Mouse (Mus musculus) thymus, adult 2 months (tissue): ENCODE results near the gene Gm7534. TPM values are rescaled to one million over a fixed set of nuclear protein-coding genes. Genes with fewer than 3 reads are reported as not detected.
"Not testable (repeated sequence)": the region's sequence is repeated elsewhere in the genome, so short reads cannot be mapped to it uniquely, and the experiment has no call there.

ENCODE experiments used
- DNase-seq: peaks from one replicate; pipeline ENCODE4 v3.0.0; 2021
- H3K27ac ChIP-seq: fragments of 200-500 bp; 2 replicates; pipeline ENCODE4 v1.5.1; 2012; ENCODE audit warnings: low read length, control low read depth; ENCODE audit not compliant: control insufficient read depth, insufficient read depth
- H3K27me3 ChIP-seq: fragments of 200-500 bp; 2 replicates; pipeline ENCODE4 v1.6.1; 2012; ENCODE audit warnings: mild to moderate bottlenecking, low read length, moderate library complexity, mixed read lengths; ENCODE audit not compliant: control insufficient read depth, insufficient read depth
- H3K36me3 ChIP-seq: fragments of 200-500 bp; 2 replicates; pipeline ENCODE4 v1.6.1; 2012; ENCODE audit warnings: mild to moderate bottlenecking, low read length, moderate library complexity; ENCODE audit not compliant: control insufficient read depth, insufficient read depth
- H3K4me1 ChIP-seq: fragments of 200-500 bp; replicated peaks from 2 replicates; pipeline ENCODE4 v1.6.1; 2012; ENCODE audit warnings: low read length; ENCODE audit not compliant: control insufficient read depth, insufficient read depth
- H3K4me3 ChIP-seq: fragments of 200-500 bp; 2 replicates; pipeline ENCODE4 v1.5.1; 2012; ENCODE audit warnings: mild to moderate bottlenecking, low read length, control low read depth, moderate library complexity; ENCODE audit not compliant: control insufficient read depth, insufficient read depth
- CTCF ChIP-seq: fragments of 200-500 bp; IDR thresholded peaks from 2 replicates; pipeline ENCODE4 v1.5.1; 2012; ENCODE audit warnings: mild to moderate bottlenecking, control low read depth, low read length, moderate library complexity, borderline replicate concordance; ENCODE audit not compliant: control insufficient read depth, poor library complexity, insufficient read depth; ENCODE audit errors: extremely low read depth
- POLR2A ChIP-seq: fragments of 200-500 bp; IDR thresholded peaks from 2 replicates; pipeline ENCODE4 v1.6.1; 2012; ENCODE audit warnings: mild to moderate bottlenecking, low read length, control low read depth, moderate library complexity; ENCODE audit not compliant: control insufficient read depth, poor library complexity, insufficient read depth; ENCODE audit errors: extremely low read depth
- WGBS: fragments of 180-500 bp; shearing (Covaris S2); methylation state at CpG from one replicate; pipeline ENCODE4 v1.1.7; 2018; 5-methylcytosine and 5-hydroxymethylcytosine counted together
- polyA plus RNA-seq: library from polyadenylated mRNA; depleted of rRNA; stranded (reverse); fragments of >200 nt; gene quantifications from 2 replicates; pipeline ENCODE4 v1.2.3, GENCODE M21; 2012; rRNA removed

Gm7534 gene
- polyA plus RNA-seq, 1 experiment, result 0.36 TPM

DNA sequence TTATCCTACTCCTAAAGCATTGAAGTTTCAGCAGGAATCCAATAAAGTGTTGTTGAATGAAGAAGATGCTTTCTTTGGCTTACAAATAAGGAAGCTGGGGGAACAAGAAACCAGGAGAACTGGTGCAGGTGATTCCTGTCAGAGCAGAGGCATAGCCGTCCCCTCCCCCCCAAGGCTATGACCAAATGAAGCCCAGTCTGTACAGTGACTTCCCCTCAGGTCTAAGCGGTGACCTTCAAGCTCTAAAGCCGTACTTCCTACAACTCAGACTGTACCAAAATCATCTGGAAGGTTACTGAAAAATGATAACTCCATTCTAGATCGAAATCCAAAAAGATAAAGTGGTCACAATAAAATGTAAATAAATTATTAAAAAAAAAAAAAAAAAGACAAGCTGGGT, 53.4 kb downstream of the Gm7534 start:
- DNase-seq, result no peak
- 94% methylated on average over 4 of the region's 4 CpGs for WGBS
- Histone ChIP-seq H3K4me3 (no peak overlapping the region), H3K36me3 (peaks cover 78% of the 10 kb centered on the region), H3K27ac (no peak overlapping the region), H3K27me3 (no peaks in the 10 kb centered on the region), H3K4me1 (no peaks in the 10 kb centered on the region)
- TF ChIP-seq CTCF (no peak), POLR2A (no peak)

- H3K27ac ChIP-seq, DNase-seq, H3K27me3 ChIP-seq, H3K4me3 ChIP-seq, H3K4me1 ChIP-seq: not testable (repeated sequence)
- H3K36me3 ChIP-seq, result peaks cover 41% of the 10 kb centered on the region
- over 99% methylated on average over 5 of the region's 5 CpGs for WGBS
These were observed 58.5 kb downstream of the Gm7534 start for GRCm38 (mm10) chr4:134144297-134144696.

Other genes with a start within 250 kb of the Gm7534 start
- 96.2 and 110 TPM in 2 replicates for gene Hmgn2, start 234.4 kb downstream of the Gm7534 start, polyA plus RNA-seq
- 32.1 and 33.2 TPM in 2 replicates for gene Dhdds, start 202.1 kb downstream of the Gm7534 start, polyA plus RNA-seq
- 0.03 TPM in 2 replicates for gene Lin28a, start 184.2 kb downstream of the Gm7534 start, polyA plus RNA-seq
- gene Zfp683, start 149.2 kb downstream of the Gm7534 start, polyA plus RNA-seq, result 4.9 and 5.3 TPM in 2 replicates
- gene Crybg2, start 142.2 kb downstream of the Gm7534 start, polyA plus RNA-seq, result 4.4 and 5.7 TPM in 2 replicates
- 355 and 480 TPM in 2 replicates for gene Cd52, start 107.9 kb downstream of the Gm7534 start, polyA plus RNA-seq
- 91.3 and 120 TPM in 2 replicates for gene Ubxn11, start 100.4 kb downstream of the Gm7534 start, polyA plus RNA-seq
- 1,368 and 1,549 TPM in 2 replicates for gene Sh3bgrl3, start 74.2 kb downstream of the Gm7534 start, polyA plus RNA-seq
- 127 and 145 TPM in 2 replicates for gene Cep85, start 15.9 kb downstream of the Gm7534 start, polyA plus RNA-seq
- 0.11 and 0.16 TPM in 2 replicates for gene Catsper4, start 24.4 kb upstream of the Gm7534 start, polyA plus RNA-seq
- gene Cnksr1, start 35.4 kb upstream of the Gm7534 start, polyA plus RNA-seq, result 3.6 and 4.3 TPM in 2 replicates
- gene E130218I03Rik, start 40.7 kb upstream of the Gm7534 start, polyA plus RNA-seq, result not detected in 2 replicates
- gene Zfp593, start 42.6 kb upstream of the Gm7534 start, polyA plus RNA-seq, result 14.8 and 15.1 TPM in 2 replicates
- gene Gm30191, start 43.9 kb upstream of the Gm7534 start, polyA plus RNA-seq, result not detected in 2 replicates
- gene Grrp1, start 51.1 kb upstream of the Gm7534 start, polyA plus RNA-seq, result 5.2 and 6.6 TPM in 2 replicates
- gene Pdik1l, start 84.9 kb upstream of the Gm7534 start, polyA plus RNA-seq, result 13.3 and 14.4 TPM in 2 replicates
- gene Trim63, start 112.1 kb upstream of the Gm7534 start, polyA plus RNA-seq, result 0.43 and 5.9 TPM in 2 replicates
- gene Slc30a2, start 140.2 kb upstream of the Gm7534 start, polyA plus RNA-seq, result 1.1 and 2.0 TPM in 2 replicates
- 8.9 and 10.3 TPM in 2 replicates for gene Extl1, start 180.8 kb upstream of the Gm7534 start, polyA plus RNA-seq
- gene Pafah2, start 193.3 kb upstream of the Gm7534 start, polyA plus RNA-seq, result 12.2 and 12.3 TPM in 2 replicates